Comparison of ENCODE assay signal across 13 mouse cellular contexts in the genomic region with DNA sequence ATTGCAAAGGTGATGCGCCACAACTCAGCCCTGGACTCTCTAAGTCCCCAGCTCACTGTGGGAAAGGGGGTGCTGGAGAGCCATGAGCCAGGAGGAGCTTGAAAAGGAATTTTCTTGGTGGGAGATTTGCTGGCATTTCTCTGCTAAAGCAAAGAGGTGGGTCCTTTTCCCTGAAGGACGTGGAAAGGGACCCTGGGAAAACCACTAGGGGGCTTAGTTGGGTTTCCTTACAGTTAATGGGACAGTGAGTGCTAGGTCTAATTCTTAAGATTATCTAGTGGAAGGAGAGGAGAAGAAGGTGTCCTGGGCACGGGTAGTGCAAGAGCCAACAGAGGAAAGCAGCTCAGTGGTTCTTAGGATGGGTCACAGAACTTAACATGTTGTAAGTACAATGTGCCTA.
DNase-seq lines count a peak whose midpoint lies in the region; ATAC-seq and TF ChIP-seq lines count a peak whose summit lies in the region.
"Had no signal": no experiment of that assay in that cellular context is flagged by ENCODE, and none has a peak within 500 bp of the region (broad histone marks: within the 10 kb centered on the region; RNA-seq: fewer than 3 reads in every experiment).

No protein-coding gene starts in this region.

- H3K27ac ChIP-seq in forebrain, postnatal 0 days (ENCODE audit: low read depth, low read length), result no peak overlapping the region
- no peak overlapping the region for H3K27ac ChIP-seq in forebrain, embryonic 10.5 days
- H3K27ac ChIP-seq in kidney, embryonic 14.5 days (ENCODE audit: low read depth, low read length), result no peak overlapping the region
- H3K27ac ChIP-seq: liver, embryonic 15.5 days had no signal

- no peak overlapping the region for H3K9ac ChIP-seq in forebrain, postnatal 0 days
- no peak overlapping the region for H3K9ac ChIP-seq in kidney, embryonic 14.5 days (ENCODE audit: low read depth, low read length)
- H3K9ac ChIP-seq: liver, embryonic 15.5 days had no signal

- H3K9me3 ChIP-seq in forebrain, postnatal 0 days (ENCODE audit: low read length), result no peaks in the 10 kb centered on the region
- no peaks in the 10 kb centered on the region for H3K9me3 ChIP-seq in forebrain, embryonic 10.5 days
- H3K9me3 ChIP-seq in kidney, embryonic 14.5 days (ENCODE audit: control insufficient read depth, low read length), result no peaks in the 10 kb centered on the region
- H3K9me3 ChIP-seq: liver, embryonic 15.5 days had no signal

- DNase-seq in forebrain, postnatal 0 days, result no peak
- DNase-seq in forebrain, embryonic 10.5 days (ENCODE audit: extremely low spot score, low spot score), result no peak
- DNase-seq in kidney, postnatal 10 days, result peak; percentile 57
- peak; percentile 17 for DNase-seq in lung, postnatal 36 days
- DNase-seq in lung, adult 18-20 months, result no peak
- peak; percentile 16 for DNase-seq in ZHBTc4 (ENCODE audit: low read depth, low spot score)
- no peak for DNase-seq in left cerebral cortex, adult 11 months (ENCODE audit: low spot score)
- DNase-seq: cerebellum, adult 18-20 months; right cerebral cortex, postnatal 4 days had no signal

- WGBS in forebrain, postnatal 0 days, result 65% methylated on average over 3 of the region's 3 CpGs
- WGBS in forebrain, embryonic 10.5 days, result 55% methylated on average over 3 of the region's 3 CpGs
- 59% methylated on average over 3 of the region's 3 CpGs for WGBS in kidney, embryonic 14.5 days

- TF ChIP-seq CTCF in forebrain, postnatal 0 days (IDR thresholded peaks at IDR 0.05; ENCODE audit: low read depth), result peak; percentile 47

- H3K27me3 ChIP-seq in forebrain, postnatal 0 days (ENCODE audit: insufficient read depth, low read length), result no peaks in the 10 kb centered on the region
- H3K27me3 ChIP-seq in forebrain, embryonic 10.5 days (ENCODE audit: poor library complexity, severe bottlenecking), result peaks cover 38% of the 10 kb centered on the region
- no peaks in the 10 kb centered on the region for H3K27me3 ChIP-seq in kidney, embryonic 14.5 days (ENCODE audit: control insufficient read depth, insufficient read depth, low read length)

- H3K4me1 ChIP-seq in forebrain, postnatal 0 days (ENCODE audit: insufficient read depth), result no peaks in the 10 kb centered on the region
- H3K4me1 ChIP-seq in forebrain, embryonic 10.5 days, result peaks cover 35% of the 10 kb centered on the region
- peaks cover 23% of the 10 kb centered on the region for H3K4me1 ChIP-seq in kidney, embryonic 14.5 days (ENCODE audit: control insufficient read depth, insufficient read depth, low read length)

- H3K36me3 ChIP-seq in forebrain, postnatal 0 days (ENCODE audit: insufficient read depth), result no peaks in the 10 kb centered on the region
- no peaks in the 10 kb centered on the region for H3K36me3 ChIP-seq in forebrain, embryonic 10.5 days (replicated peaks)
- no peaks in the 10 kb centered on the region for H3K36me3 ChIP-seq in kidney, embryonic 14.5 days (ENCODE audit: control insufficient read depth, insufficient read depth, low read length)
- H3K36me3 ChIP-seq: liver, embryonic 15.5 days had no signal

- no peak overlapping the region for H3K4me2 ChIP-seq in forebrain, postnatal 0 days (ENCODE audit: low read depth)
- H3K4me2 ChIP-seq in kidney, embryonic 14.5 days (replicated peaks; ENCODE audit: low read depth, low read length), result no peak overlapping the region
- H3K4me2 ChIP-seq: liver, embryonic 15.5 days had no signal

- no peak for ATAC-seq in forebrain, postnatal 0 days
- no peak for ATAC-seq in kidney, embryonic 14.5 days (ENCODE audit: low FRiP score, low TSS enrichment)

- H3K4me3 ChIP-seq in forebrain, postnatal 0 days (ENCODE audit: low read depth, low read length), result no peak overlapping the region
- no peak overlapping the region for H3K4me3 ChIP-seq in forebrain, embryonic 10.5 days
- H3K4me3 ChIP-seq in kidney, embryonic 14.5 days (ENCODE audit: low read length), result no peak overlapping the region
- H3K4me3 ChIP-seq: erythroblast, embryonic 14.5 days; liver, embryonic 15.5 days; myocyte had no signal

Comparison
In these comparisons a context has a peak if more than half of its experiments do, and no peak if none do; other contexts are left out.
1. DNase-seq: peak in kidney, postnatal 10 days (single experiment), lung, postnatal 36 days (single experiment) and ZHBTc4 (single experiment); none in forebrain, postnatal 0 days (single experiment), forebrain, embryonic 10.5 days (single experiment), lung, adult 18-20 months (0 of 2) and left cerebral cortex, adult 11 months (single experiment).